ENCODE assay signal across 7 mouse cellular contexts in the genomic region with DNA sequence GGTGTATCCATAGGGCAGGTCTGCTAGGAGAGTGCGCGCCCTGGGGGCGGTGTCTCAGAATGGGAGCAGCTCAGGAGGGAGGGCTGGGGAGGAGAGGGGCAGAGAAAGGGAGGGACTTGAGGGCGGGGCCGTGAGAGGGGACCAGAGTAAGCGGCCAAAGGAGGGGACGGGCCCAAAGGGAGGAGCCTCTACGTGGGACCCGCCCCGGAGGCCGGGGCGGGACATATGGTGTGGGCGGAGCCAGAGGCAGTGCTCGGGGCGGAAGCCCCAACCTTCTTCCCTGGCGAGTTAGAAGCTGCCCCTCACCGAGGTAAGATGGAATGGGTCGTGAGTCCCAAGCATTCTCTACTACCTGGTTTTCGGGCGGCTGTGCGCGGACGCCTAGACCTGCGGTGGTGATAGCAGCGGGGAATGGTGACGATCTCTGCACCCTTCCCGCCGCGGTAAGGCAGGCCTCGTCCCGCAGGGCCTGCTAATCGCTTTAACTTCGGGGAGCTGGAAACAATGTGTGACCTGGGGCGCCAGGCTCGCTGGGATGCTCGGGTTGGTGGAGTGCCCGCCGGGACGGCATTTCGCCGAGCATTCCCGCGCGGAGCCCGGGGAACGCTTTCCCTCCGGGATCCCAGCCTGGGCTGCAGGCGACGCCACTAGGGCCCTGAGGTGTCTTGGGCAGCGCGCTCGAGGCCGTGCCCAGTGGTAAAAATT. TPM values are rescaled to one million over a fixed set of nuclear protein-coding genes. Genes with fewer than 3 reads are reported as not detected.
DNase-seq lines count a peak whose midpoint lies in the region; ATAC-seq lines count a peak whose summit lies in the region.

A gene (plus strand): TSS at position 219 of the 705 bp plus-strand sequence.

- H3K4me3 ChIP-seq in intestine, embryonic 16.5 days (ENCODE audit: low read length) = peak within 1 kb of the TSS; percentile 79
- H3K4me3 ChIP-seq in midbrain, embryonic 11.5 days (ENCODE audit: low read depth, low read length) = peak within 1 kb of the TSS; percentile 73

- H3K27me3 ChIP-seq in intestine, embryonic 16.5 days (replicated peaks; ENCODE audit: control insufficient read depth, insufficient read depth, low read length) = no peaks in the 10 kb centered on the region
- H3K27me3 ChIP-seq in midbrain, embryonic 11.5 days (ENCODE audit: control insufficient read depth, insufficient read depth, low read length) = no peaks in the 10 kb centered on the region

- peak; percentile 98 for ATAC-seq in intestine, embryonic 16.5 days
- ATAC-seq in midbrain, embryonic 11.5 days (ENCODE audit: low FRiP score) = peak; percentile 100

- H3K9me3 ChIP-seq in intestine, embryonic 16.5 days (ENCODE audit: control insufficient read depth, low read length) = no peaks in the 10 kb centered on the region
- H3K9me3 ChIP-seq in midbrain, embryonic 11.5 days (ENCODE audit: control insufficient read depth, low read length) = no peaks in the 10 kb centered on the region

- peak; percentile 94 for DNase-seq in adrenal gland, adult 8-10 months
- peak; percentile 95 for DNase-seq in embryo, embryonic 9.5 days (ENCODE audit: extremely low spot score)
- DNase-seq in gastrocnemius, postnatal 4 days (ENCODE audit: low spot score in 2 of 2) = peak; percentile 86 to 92
- DNase-seq in left cerebral cortex, postnatal 36 days (ENCODE audit: low spot score in 2 of 2) = peak; percentile 82 to 85
- DNase-seq in midbrain, embryonic 11.5 days (ENCODE audit: low spot score, missing footprints) = peak; percentile 99
- DNase-seq in skeletal muscle tissue, adult 2 months (ENCODE audit: low read depth, low spot score) = peak; percentile 88

- peak within 1 kb of the TSS; percentile 67 for H3K4me2 ChIP-seq in intestine, embryonic 16.5 days (ENCODE audit: low read depth, low read length)
- H3K4me2 ChIP-seq in midbrain, embryonic 11.5 days = peak within 1 kb of the TSS; percentile 57

- WGBS in intestine, embryonic 16.5 days = under 1% methylated on average over 53 of the region's 53 CpGs
- under 1% methylated on average over 51 of the region's 53 CpGs for WGBS in midbrain, embryonic 11.5 days

- peak within 1 kb of the TSS; percentile 96 for H3K27ac ChIP-seq in intestine, embryonic 16.5 days (ENCODE audit: low read length)
- H3K27ac ChIP-seq in midbrain, embryonic 11.5 days (ENCODE audit: low read depth, low read length) = peak within 1 kb of the TSS; percentile 64

- intact Hi-C loops in left cerebral cortex, postnatal 36 days (cut with DNase I) = no loop called here

- 0 out of 2 replicates have a peak, but pooled peaks cover 4% of the 10 kb centered on the region for H3K36me3 ChIP-seq in intestine, embryonic 16.5 days (ENCODE audit: control insufficient read depth, insufficient read depth, low read length)
- no peaks in the 10 kb centered on the region for H3K36me3 ChIP-seq in midbrain, embryonic 11.5 days (ENCODE audit: control insufficient read depth, insufficient read depth, low read length)

- H3K4me1 ChIP-seq in intestine, embryonic 16.5 days (ENCODE audit: control insufficient read depth, insufficient read depth, low read length) = peaks cover 5% of the 10 kb centered on the region
- H3K4me1 ChIP-seq in midbrain, embryonic 11.5 days (ENCODE audit: control insufficient read depth, insufficient read depth, low read length) = peaks cover 8% of the 10 kb centered on the region

- H3K9ac ChIP-seq in intestine, embryonic 16.5 days (ENCODE audit: low read depth, low read length) = peak within 1 kb of the TSS; percentile 93
- H3K9ac ChIP-seq in midbrain, embryonic 11.5 days (ENCODE audit: low read length) = peak within 1 kb of the TSS; percentile 80

RNA-seq across cellular contexts. Expression of the gene that starts here (rescaled TPM):
- total RNA-seq in adrenal gland, adult 8-10 months (2022) = 100 to 1,000 TPM; 221 to 384 (median 269) TPM
- total RNA-seq in gastrocnemius, postnatal 4 days (2021) = 100 to 1,000 TPM; 130 to 144 TPM
- 370 and 377 TPM in 2 replicates for polyA plus RNA-seq in intestine, embryonic 16.5 days (2015; fragmentation: Nextera tagmentation; extraction: Ambion mirVana)
- total RNA-seq in left cerebral cortex, postnatal 36 days (2021) = 10 to 100 TPM; 79.2 to 96.8 TPM
- 386 and 391 TPM in 2 replicates for polyA plus RNA-seq in midbrain, embryonic 11.5 days (2014; fragmentation: Nextera tagmentation; extraction: Ambion mirVana)

Comparison
In these comparisons a context has a peak if more than half of its experiments do, and no peak if none do; other contexts are left out.
1. Peak in every context shown above with its lines: DNase-seq, ATAC-seq, H3K4me3 ChIP-seq and H3K27ac ChIP-seq.